Mouse (Mus musculus) layer of hippocampus, adult 18-20 months (tissue): Measurements from ENCODE around the gene Gm11114. TPM values are rescaled to one million over a fixed set of nuclear protein-coding genes. Genes with fewer than 3 reads are reported as not detected.

Experiments used
- DNase-seq, 2 experiments: peaks; one replicate each; pipeline ENCODE4 v3.0.0; 2022; ENCODE audit warnings: low spot score in 2 of 2
- total RNA-seq, 2 experiments: library from RNA; stranded (reverse); gene quantifications; 2 replicates each; pipeline ENCODE4 v1.2.3; 2021

Gene Gm11114
- total RNA-seq, 2 experiments from 2014 or later = not detected

GRCm38 (mm10) chr9:85357154-85357860 lies 44.7 kb downstream of the Gm11114 start:
- DNase-seq = no peak

Other genes with a start within 250 kb of the Gm11114 start
- 1 to 10 TPM; 3.5 to 5.3 TPM for gene Tent5a, start 14.6 kb downstream of the Gm11114 start, total RNA-seq